Mouse (Mus musculus): ENCODE data around the gene Eya4. TPM values are rescaled to one million over a fixed set of nuclear protein-coding genes. Genes with fewer than 3 reads are reported as not detected.

The Eya4 gene
- polyA plus RNA-seq (2012; ENCODE audit: low replicate concordance), result 0.03 and 0.14 TPM in 2 replicates

DNA sequence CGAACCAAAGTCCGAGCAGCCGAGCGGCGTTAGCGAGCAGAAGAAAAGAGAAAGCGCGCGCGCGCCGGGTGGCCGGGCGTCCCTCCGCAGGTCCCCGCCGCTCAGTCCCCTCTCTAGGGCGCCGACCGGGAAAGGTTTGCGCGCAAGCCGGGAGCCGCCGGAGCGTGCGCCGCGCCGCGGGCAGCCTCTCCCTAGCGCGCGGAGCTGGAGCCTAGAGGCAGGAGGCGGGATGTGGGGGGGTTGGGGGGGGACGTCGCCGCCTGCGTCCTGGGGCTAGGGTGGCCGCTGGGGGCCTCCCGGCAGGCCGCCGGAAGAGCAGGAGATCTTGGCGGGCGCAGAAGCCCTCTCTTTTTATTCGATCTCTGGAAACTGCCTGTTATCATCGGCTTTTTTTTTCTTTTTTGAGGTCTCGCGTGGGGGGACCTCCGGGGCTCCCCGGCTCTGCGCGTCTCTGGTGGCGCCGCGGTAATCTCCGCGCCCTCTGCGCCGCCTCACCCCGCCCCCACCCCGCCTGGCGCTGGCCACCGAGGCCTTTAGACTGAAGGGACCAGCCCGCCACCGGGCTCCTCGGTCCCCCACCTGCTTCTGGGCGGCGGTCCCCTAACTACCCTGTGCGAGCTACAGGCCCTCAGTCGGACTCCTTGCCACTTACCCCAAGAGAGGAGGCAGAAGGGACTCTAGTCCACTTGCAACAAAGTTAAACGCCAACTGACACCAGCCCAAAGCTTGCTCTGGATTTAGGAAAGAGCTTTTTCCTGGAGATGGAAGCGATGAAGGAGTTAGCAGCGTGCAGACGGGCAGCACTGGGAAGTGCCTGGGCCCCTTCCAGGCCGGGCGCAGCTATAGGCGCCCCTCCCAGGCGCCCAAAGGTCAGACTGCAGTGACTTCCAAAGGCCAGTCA lies at the start of gene Eya4:
Gene Eya4 (minus strand): TSS at position 776 of the 901 bp plus-strand sequence.

Measured in leukemia stem cell, adult 10-12 weeks (primary cell).